Mouse (Mus musculus) WW6 (cell line): ENCODE measurements around the gene Slc2a2.

Source experiments
- DNase-seq: peaks from one replicate; pipeline ENCODE4 v3.0.0-alpha.2; 2013; ENCODE audit warnings: low read depth, low spot score

Gene Slc2a2

DNA sequence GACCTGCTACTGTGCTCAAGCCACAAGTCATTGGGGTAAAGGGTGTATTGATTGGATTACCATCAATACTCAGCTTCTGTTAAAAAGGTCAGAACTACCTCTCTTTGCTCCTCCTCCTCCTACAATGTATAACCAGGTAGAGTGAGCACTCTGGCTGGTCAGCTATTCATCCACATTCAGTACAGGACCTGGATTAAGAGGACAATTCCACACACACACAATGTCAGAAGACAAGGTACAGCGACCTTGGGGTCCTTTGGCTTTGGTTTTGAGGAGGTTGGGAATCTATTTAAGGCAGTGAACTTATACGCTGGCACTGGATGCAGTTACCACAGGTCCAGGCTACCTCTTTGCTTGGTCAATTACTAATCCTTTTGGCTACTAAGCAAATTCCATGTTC lies at the start of gene Slc2a2:
Gene Slc2a2 (plus strand): TSS at position 107 of the 400 bp plus-strand sequence.
- no peak for DNase-seq

DNA sequence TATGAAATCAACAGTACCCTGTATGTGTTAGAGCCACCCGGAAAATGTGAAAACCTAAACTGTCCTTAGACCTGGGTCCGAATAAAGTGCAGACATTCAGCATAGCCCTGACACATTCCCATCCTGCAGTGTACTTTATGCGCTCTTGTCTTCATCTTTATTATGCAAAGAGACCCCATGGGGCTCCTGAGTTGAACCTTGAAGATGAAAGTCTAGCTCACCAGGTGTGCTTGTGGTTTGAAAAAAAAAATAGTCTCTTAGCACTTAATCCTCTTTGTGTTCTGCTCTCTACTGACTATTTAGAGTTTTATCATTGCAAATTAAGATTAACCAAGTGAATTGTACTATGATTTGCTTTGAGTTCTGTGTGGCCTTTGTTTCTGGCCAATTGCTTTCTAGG lies 45.1 kb upstream of the Slc2a2 start:
- peak; percentile 50 for DNase-seq

DNA sequence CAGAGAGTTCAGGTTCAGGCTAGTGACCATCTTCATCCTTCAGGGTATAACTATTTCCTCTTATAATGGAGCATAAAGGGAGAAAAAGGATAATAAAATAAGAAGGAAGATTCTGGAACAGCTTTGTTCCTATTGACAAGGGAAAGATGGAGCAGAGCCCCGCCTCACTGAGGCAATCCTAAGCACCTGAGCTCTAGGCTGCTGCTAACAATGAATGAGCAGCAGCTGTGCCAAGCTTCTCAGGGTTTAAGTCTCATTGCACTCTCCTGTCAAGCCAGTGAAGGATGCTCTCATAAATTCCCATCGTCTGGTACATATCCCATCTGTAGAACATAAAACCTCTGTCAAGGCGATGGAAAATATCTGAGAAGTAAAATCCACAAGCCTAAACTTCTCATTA lies 44.7 kb upstream of the Slc2a2 start:
- no peak for DNase-seq

DNA sequence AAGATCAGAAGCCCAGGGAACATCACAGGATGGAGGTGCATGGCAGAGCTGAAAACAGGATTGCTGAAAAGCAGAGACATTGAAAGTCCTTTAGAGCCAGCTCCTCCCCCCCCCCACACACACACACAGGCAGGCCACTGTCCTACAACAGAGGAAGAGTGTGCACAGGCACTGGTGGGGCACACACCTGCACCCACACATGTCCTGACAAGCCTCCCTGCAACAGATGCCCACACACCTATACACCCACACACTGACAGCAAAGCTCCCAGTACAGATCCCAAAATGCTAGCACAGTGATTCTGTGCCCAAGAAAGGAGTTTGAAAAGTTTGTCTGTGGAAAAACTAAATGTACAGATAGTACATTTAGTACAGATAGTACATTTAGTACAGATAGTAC lies 43.0 kb upstream of the Slc2a2 start:
- DNase-seq = no peak

DNA sequence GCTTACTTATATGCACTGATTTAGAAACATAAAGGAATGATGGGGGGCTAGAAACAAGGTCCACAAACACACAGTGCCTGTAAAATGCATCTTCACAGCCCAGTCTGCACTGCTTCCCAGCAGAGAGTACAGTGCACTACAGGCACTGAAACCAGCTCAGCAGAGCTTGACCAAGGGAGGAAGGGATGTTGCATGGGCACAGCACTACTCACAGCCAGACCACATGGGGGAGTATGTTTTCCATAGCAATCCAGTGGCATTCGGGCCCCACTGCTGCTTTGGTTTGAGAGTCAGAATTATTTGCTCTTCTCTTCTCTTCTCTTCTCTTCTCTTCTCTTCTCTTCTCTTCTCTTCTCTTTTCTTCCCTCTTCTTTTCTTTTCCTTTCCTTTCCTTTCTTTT lies 39.4 kb upstream of the Slc2a2 start:
- DNase-seq = no peak

DNA sequence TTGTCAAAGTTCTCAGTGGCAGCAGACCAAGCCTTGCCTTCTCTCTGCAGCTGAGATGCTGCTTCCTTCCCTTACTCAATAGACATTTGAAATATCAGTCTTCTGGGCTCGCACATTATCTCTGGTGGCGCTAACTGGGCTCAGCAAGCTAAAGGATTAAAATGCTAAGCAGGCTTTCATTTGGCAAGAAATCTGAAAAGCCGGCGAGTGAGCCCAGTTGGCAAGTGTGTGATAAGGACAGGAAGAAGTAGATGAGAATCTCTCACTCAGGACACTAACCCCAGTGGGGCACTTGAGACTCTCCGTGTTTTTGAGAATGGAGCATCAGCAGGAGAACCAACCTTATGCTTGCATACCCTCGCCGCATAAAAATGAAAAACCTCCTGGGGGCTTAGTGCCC lies 16.9 kb upstream of the Slc2a2 start:
- no peak for DNase-seq

DNA sequence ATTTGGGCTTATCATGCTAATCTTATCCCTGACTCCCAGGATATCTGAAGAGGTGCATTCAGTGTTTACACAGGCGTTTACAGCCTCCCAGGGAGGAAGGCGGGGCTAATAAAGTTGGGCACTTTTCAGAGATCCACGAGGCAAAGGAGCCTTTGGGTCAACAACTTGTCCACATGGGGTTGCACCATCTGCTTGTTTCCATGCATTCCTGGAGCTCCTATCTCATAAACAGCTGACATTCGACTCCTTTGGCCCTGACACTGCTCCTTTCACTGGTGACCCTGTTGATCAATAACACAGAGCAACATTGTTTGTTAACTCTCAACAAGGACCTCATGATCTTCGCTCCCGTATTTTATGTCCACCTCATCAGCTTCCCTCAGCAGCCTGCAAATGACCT lies 15.8 kb upstream of the Slc2a2 start:
- no peak for DNase-seq

DNA sequence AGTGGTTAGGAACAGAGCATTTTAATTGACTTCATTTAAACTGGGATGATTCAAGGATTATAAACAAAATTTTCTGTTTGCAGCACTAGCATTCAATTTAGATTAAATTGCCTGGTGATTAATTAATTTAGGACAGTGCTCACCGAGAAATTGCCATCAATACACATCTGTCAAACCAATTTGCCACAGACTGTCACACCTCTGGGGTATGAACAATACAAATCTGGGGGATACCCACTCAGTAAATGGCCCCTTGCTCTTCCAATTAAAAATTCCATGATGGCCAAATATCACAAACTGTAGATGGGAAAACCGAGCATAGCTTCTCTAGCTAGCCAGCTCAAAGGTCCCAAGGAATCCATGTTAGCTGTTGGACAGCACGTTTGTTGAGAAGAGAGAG lies 15.3 kb upstream of the Slc2a2 start:
- DNase-seq = no peak

DNA sequence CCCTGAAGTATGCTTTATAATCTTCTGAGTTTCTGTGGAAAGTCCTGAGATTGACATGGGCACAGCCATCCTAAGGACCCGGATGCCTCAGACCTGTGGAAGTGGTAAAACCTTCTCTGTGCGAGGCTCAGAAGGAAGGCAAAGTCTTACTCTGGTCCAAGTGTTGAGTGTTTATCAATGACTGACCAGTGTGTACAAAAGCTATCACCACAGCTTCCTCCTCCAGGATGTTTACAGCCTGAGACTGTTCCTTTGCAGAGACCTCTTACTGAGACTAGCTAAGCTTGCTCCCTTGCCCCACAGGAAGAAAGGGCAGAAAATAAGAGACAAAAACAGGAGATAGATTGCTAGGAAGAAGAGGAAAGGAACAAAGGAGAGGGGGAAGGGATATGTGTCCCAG lies 12.2 kb upstream of the Slc2a2 start:
- no peak for DNase-seq

DNA sequence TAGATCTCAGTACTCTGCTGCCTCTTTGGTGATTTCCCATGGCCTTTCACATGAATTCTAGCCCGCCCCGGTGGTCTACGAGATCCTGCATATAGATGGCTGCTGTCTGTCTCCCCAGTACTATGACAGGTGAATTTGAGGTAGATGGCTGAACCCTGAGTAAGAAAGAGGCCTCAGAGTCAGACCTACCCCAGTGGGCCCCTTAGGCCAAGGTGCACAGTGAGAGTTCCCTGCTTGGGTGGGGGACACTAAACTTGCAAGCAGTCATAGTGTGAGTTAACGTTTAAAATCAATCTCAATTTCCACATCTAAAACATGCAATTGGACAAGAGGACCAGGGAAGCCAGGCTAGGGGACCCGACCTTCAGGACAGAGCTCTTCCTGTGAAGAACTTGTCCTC lies 2.9 kb upstream of the Slc2a2 start:
- DNase-seq = no peak

DNA sequence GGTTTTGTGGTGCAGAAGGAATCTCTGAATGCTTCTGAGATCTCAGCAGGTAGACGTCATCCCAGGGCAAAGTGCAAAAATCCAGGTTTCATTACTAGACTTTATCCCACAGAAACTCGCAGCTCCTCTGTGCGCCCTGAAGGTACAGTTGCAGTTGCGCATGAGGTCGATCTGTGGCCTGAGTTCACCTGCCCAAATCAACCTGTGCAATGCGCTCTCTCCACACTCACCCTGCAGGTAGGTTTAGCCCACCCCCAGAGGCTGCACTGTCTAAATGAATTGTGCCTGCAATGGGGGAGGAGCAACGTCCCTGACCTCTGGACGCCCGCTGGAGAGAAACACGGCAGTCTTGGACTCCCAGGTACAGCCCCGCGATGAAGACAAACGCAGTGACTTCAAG lies 2.1 kb upstream of the Slc2a2 start:
- DNase-seq = no peak

DNA sequence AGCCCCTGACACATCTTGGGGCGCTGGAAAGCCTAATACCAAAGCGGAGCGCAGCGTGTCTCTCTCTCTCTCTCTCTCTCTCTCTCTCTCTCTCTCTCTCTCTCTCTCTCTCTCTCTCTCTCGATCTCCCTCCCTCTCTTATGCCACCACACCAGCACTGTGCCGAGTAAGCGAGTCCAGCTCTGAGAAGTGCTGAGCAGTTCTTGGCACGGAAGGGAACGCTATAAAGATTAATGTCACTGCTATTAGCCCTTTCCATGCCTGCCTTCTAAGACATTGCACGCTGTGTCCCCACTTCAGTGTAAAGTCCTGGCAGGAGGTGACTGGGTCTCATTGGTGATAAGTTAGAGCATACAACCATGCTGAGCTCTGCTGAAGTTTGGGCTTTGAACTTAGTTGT lies 1.5 kb upstream of the Slc2a2 start:
- no peak for DNase-seq

DNA sequence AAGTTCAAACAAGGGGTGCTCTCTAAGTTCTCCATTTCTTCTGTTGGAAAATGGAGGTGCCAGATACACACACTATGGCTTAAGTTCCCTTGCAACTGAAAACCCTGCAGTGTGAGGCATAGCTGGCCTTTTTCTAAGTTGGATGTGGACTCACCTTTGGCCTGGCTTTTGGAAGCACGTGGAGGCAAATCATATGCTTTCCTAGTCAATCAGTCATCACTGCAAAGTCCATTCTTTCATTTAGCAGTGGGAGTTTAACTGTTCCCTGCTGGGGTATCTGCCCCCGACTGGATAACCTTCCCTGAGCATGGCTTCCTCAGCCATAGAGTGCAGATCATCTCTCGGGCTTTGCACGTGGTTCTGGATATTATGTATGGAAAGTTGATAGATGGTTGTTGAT lies 1.9 kb downstream of the Slc2a2 start:
- no peak for DNase-seq

DNA sequence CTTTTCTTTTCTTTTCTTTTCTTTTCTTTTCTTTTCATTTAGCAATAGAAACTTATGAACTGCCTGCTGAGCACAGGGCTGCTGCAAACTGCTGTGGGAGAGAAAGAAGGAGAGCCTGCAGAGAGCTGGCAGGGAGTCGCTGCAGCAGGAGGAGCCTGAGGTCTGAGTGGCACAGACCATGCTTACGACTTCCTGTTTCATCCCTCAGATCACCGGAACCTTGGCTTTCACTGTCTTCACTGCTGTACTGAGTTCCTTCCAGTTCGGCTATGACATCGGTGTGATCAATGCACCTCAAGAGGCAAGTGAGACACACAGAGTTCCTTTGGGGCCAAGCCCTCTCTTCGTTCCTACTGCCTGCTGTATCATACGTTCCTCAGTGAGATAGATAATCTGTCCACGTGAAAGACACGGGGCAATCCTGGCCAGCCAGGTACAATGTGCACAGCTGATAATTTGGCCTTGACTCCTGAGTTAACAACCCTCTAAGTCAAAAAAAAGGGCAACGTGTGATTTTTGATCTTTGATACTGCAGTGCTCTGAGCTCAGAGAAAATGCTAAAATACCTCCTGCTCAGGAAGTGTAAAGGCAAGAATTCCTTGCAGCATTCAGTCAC lies 7.9 kb downstream of the Slc2a2 start:
- DNase-seq = no peak

DNA sequence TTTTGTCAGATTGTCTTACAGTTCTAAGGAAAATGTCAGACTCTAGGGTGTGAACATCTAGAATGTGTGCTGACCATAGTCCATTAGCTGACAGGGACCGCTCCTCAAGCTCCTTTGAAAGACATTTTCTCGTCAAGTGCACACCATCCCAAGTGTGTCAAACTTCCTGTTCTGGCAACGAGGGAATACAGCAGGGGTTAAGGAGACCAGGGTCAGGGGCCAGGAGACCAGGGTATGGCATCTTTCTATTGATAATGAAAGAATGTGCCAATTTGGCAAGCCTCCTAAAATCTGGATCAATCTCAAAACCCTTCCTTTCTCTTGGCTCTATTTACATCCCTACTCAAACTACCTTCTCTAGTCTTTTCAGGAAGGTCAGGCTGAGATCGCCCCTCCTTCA lies 9.0 kb downstream of the Slc2a2 start:
- DNase-seq = no peak

DNA sequence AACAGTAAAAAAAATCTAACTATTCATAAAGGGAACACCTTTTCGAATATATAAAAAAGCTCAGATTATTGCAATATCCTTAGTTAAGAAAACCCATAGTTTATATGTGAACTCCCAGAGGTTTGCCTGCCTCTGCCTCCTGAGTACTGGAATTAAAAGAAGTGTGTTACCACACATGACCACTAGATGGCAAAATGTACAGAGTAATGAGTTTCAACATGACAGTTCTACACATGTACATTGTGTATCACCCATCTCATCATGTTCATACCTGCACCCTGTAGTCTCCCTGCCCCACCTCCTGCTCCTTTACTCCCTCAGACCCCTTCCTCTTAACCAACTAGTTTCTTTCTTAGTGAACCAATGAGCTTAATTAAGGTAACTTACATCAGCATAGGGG lies 12.0 kb downstream of the Slc2a2 start:
- DNase-seq = no peak

DNA sequence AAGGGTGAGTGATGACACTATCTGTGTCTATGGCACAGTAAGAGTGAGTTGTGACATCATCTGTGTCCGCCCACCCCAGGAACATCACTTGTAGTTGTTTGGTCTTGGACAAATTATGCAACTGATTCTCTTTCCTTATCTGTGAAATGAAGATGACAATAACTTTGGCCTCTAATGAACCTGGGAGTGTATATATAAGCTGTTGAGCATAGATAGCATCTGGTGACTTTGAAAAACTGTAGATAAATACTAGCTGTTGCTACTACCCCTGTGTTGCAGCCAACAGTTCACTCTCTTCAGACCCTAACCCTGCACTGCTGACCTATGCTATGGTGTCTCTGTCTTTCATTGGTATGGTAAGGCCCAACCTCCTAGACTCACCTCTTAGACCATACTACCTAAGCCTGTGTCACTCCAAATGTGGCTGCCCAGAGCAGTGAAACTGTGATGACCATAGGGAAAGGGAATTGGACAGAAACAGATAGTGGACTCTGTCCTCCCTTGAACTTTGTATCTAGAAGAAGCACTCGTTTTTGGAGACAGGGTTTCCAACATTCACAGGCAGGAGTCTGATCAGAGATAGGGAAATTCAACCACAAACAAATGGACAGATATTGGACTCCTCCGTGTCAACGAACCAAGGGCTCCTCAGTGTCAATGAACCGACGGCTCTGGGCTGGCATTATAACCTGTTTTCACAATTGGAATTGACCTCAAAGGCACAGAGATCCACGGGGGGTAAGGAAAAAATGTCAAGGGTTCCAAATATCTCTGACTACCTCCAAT lies 16.4 kb downstream of the Slc2a2 start:
- no peak for DNase-seq

DNA sequence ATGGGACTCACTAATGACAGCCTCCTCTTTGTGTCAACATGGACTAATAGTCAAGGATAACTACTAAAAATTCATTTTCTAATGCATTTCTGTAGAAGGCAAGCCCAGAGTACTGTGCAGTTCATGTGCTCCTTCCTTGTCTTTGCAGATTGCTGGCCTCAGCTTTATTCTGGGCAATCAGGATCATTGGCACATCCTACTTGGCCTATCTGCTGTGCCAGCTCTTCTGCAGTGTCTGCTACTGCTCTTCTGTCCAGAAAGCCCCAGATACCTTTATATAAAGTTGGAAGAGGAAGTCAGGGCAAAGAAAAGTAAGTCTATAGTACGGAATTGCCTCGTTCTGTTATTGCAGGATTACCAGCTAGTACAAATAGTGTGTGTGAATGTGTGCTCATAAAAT lies 20.8 kb downstream of the Slc2a2 start:
- DNase-seq = no peak

DNA sequence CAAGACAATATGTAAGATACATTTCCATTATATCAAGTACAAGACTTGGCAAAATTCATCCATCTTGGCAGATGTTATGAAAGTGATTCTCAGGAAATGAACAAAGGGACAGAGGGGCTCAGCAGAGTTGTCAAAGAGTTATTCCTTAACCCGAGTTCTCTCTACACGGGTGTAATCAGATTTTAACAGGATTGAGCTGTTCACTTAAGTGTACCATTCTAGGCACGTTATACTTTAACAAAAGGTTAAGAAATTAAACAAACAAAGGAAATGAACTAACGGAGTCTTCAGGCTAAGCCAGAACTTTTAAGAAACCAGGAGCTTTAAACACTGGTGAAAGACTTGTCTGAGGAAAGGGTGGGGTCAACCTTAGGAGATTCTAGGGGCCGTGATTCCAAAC lies 23.5 kb downstream of the Slc2a2 start:
- no peak for DNase-seq

DNA sequence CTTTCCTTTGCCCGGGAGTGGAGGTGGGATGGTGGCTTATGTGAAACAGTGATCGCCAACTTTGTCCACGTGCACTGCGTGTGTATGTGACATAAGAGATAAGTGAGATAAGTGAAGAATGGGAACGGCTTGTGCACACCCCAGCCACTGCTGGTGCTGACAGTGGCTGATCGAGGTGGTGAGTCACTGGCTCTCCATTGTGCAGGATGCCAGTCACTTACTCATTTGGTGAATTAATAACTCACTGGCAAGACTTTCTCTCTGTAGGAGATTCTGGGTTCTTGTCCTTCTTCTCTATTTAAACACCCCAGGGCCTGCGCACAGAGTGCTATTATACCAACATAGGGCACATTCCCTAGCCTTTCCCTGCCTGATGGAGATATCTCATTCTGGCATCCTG lies 24.1 kb downstream of the Slc2a2 start:
- DNase-seq = no peak

DNA sequence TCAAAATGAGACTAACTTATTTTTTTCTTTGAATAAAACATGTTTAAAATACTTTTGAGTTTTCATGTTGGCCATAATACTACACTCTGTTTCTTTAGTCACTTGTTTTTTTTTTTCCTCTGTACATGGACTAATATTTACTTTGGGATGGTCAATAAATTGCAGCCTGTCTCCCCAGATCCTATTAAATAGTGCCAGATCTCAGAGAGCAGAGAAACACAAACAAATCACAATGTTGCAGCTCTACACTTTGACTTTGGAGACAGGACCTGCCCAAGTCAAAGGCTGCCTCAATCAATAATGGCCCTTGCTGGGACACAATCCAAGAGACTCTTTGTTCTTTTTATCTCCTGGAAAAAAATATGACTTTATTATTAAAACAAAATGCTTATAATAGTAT lies 24.8 kb downstream of the Slc2a2 start:
- DNase-seq = no peak

DNA sequence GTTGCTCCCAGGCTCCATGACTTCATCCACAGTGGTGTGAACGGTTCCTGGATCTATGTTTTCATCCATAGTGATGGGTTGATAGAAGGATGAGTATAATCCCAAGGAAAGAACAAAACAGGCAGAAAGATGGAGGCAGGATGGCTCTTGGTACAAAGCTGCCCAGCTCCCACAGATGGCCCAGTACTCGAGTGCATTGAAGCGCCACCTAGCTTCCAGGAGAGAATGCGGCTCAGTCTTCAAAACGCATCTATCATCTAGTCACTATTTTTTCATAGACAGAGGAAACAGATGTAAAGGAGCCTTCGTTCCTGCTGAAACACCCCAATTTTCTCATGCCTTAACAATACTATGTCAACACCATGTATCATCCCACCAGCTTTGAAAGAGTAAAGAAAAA lies 25.8 kb downstream of the Slc2a2 start:
- no peak for DNase-seq

DNA sequence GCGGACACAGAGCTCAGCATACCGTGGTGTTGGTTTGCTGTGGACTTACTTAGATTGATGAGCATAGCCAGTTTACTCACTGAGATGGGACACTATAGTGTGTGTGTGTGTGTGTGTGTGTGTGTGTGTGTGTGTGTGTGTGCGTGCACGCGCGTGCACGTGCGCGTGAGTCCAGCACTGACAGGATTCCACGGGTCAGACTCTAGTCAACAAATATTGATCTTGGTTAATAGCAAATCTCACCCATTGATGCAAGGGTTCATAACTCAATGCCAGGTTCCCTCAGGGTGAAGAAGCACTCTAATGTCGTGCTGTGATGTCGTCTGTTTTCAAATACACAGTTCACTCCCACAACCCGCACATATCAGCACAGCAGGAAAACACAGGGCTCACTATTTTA lies 27.5 kb downstream of the Slc2a2 start:
- DNase-seq = no peak

DNA sequence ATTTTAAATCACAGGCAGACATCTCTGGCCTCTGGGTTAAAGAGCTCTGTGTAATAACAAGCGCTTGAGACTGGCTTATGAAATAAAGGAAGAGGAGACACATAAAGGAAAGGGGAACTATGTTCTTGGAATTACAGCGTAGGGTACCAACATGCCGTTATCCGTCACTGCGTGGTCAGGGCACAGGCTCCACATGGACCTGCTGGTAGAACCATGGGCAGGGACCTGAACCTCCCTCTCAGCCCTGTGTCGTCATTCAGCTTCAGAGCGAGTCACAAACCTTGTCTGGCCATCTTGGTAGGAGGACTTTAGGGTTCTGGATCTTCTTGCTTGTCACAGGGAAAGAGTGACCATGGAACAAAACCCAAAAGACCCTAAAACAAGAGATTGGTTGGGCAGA lies 28.7 kb downstream of the Slc2a2 start:
- no peak for DNase-seq
